13 mouse cellular contexts compared by ENCODE assay signal in genomic region chr1:134320691-134321301, GRCm38 (mm10). TPM values are rescaled to one million over a fixed set of nuclear protein-coding genes. Genes with fewer than 3 reads are reported as not detected.
A peak's percentile ranks its signal among the peaks of the same experiment; 100 is the strongest.
DNase-seq lines count a peak whose midpoint lies in the region; ATAC-seq and TF ChIP-seq lines count a peak whose summit lies in the region.
"Had no signal": no experiment of that assay in that cellular context is flagged by ENCODE, and none has a peak within 500 bp of the region (broad histone marks: within the 10 kb centered on the region; RNA-seq: fewer than 3 reads in every experiment).

No protein-coding gene starts in this region.

- no peak overlapping the region for H3K4me3 ChIP-seq in hindbrain, embryonic 14.5 days (replicated peaks; ENCODE audit: low read length)
- H3K4me3 ChIP-seq in myocyte = no peak overlapping the region
- H3K4me3 ChIP-seq: lung, embryonic 15.5 days had no signal

- H3K9ac ChIP-seq in hindbrain, embryonic 14.5 days = no peak overlapping the region
- H3K9ac ChIP-seq: lung, embryonic 15.5 days had no signal

- H3K9me3 ChIP-seq in hindbrain, embryonic 14.5 days (ENCODE audit: control insufficient read depth, low read length) = no peaks in the 10 kb centered on the region
- H3K9me3 ChIP-seq: lung, embryonic 15.5 days had no signal

- peaks cover 18% of the 10 kb centered on the region; the same call in 1 of the 2 replicates for H3K36me3 ChIP-seq in hindbrain, embryonic 14.5 days (replicated peaks; ENCODE audit: control insufficient read depth, insufficient read depth)
- no peaks in the 10 kb centered on the region for H3K36me3 ChIP-seq in myocyte (ENCODE audit: control insufficient read depth, insufficient read depth)
- H3K36me3 ChIP-seq: lung, embryonic 15.5 days had no signal

- no peak overlapping the region for H3ac ChIP-seq in myocyte (ENCODE audit: control insufficient read depth, insufficient read length)

- DNase-seq in embryo, embryonic 10 days (ENCODE audit: low spot score) = peak; percentile 18
- DNase-seq in embryo, embryonic 9.5 days (ENCODE audit: extremely low spot score) = no peak
- peak; percentile 23 for DNase-seq in embryo, embryonic 10.5 days (ENCODE audit: low spot score)
- DNase-seq in hindbrain, embryonic 14.5 days (ENCODE audit: low spot score) = no peak
- DNase-seq in urinary bladder, adult 2 months (ENCODE audit: low spot score) = no peak
- no peak for DNase-seq in thymus, postnatal 14 days
- no peak for DNase-seq in lung, postnatal 4 days
- DNase-seq: cerebellum, adult 9-11 months; kidney, postnatal 14 days; right cerebral cortex, postnatal 4 days had no signal

- H3K79me2 ChIP-seq in myocyte (ENCODE audit: control insufficient read depth, insufficient read depth) = no peaks in the 10 kb centered on the region

- WGBS in hindbrain, embryonic 14.5 days = 35% methylated on average over 14 of the region's 14 CpGs

- TF ChIP-seq POLR2A in myocyte (IDR thresholded peaks at IDR 0.05; ENCODE audit: insufficient read length, low read depth) = peak; percentile 31

- H3K4me2 ChIP-seq in hindbrain, embryonic 14.5 days (replicated peaks) = no peak overlapping the region
- H3K4me2 ChIP-seq in myocyte (ENCODE audit: low read depth) = peak overlapping the region; percentile 53
- H3K4me2 ChIP-seq: lung, embryonic 15.5 days had no signal

- H3K27ac ChIP-seq in hindbrain, embryonic 14.5 days = no peak overlapping the region
- H3K27ac ChIP-seq: lung, embryonic 15.5 days had no signal

- ATAC-seq in hindbrain, embryonic 14.5 days (ENCODE audit: low FRiP score) = peak; percentile 67; the same call in 1 of the 2 replicates

- no peaks in the 10 kb centered on the region for H3K27me3 ChIP-seq in hindbrain, embryonic 14.5 days (ENCODE audit: control insufficient read depth, insufficient read depth, low read length)
- no peaks in the 10 kb centered on the region for H3K27me3 ChIP-seq in myocyte (ENCODE audit: control insufficient read depth, insufficient read depth, insufficient read length)
- H3K27me3 ChIP-seq: lung, embryonic 15.5 days had no signal

- peaks cover 7% of the 10 kb centered on the region; the same call in 1 of the 2 replicates for H3K4me1 ChIP-seq in hindbrain, embryonic 14.5 days (replicated peaks; ENCODE audit: control insufficient read depth, insufficient read depth, low read length)
- H3K4me1 ChIP-seq: lung, embryonic 15.5 days had no signal

TF ChIP-seq in myocyte, 11 proteins besides CTCF, POLR2A, EP300 and RAD21:
- TF ChIP-seq MAX (IDR thresholded peaks at IDR 0.05; ENCODE audit: low read depth) (no peak), POLR2AphosphoS2 (IDR thresholded peaks at IDR 0.05; ENCODE audit: insufficient read length, low read depth) (peak; percentile 16), USF1 (IDR thresholded peaks at IDR 0.05; ENCODE audit: low read depth) (no peak), MYOG (IDR thresholded peaks at IDR 0.05; ENCODE audit: control insufficient read depth in 1 of 3, insufficient read depth in 1 of 3, insufficient read length in 2 of 3, low read depth in 2 of 3) (peak; percentile 90 to 100 (median 99)), TCF12 (IDR thresholded peaks at IDR 0.05; ENCODE audit: insufficient read depth, poor library complexity, severe bottlenecking) (peak; percentile 93), SRF (IDR thresholded peaks at IDR 0.05; ENCODE audit: control insufficient read depth, insufficient read length, low read depth) (peak; percentile 15), REST (IDR thresholded peaks at IDR 0.05; ENCODE audit: insufficient read depth, insufficient read length) (no peak), CEBPB (IDR thresholded peaks at IDR 0.05; ENCODE audit: insufficient read depth, poor library complexity, severe bottlenecking) (no peak), TCF3 (IDR thresholded peaks at IDR 0.05; ENCODE audit: insufficient read length, low read depth) (peak; percentile 99), MYOD1 (IDR thresholded peaks at IDR 0.05; ENCODE audit: control insufficient read depth in 1 of 3, insufficient read length in 2 of 3, low read depth in 2 of 3) (peak; percentile 56 to 99 (median 99)), E2F4 (IDR thresholded peaks at IDR 0.05; ENCODE audit: insufficient read depth) (no peak)

RNA-seq across cellular contexts. Expression of gene Ppfia4, which starts 11.9 kb away (rescaled TPM):
- 20.4 and 22.3 TPM in 2 replicates for polyA plus RNA-seq in hindbrain, embryonic 14.5 days (2014; fragmentation: Nextera tagmentation; extraction: Ambion mirVana)
- 35.8 TPM for polyA plus RNA-seq in myocyte (2012; fragmentation: generic; extraction: Trizol)
- 8.4 and 8.6 TPM in 2 replicates for polyA plus RNA-seq in urinary bladder, adult 2 months (2012; rRNA removed)

RNA-seq across cellular contexts. Expression of gene Myog, which starts 31.0 kb away (rescaled TPM):
- 0.13 and 0.17 TPM in 2 replicates for polyA plus RNA-seq in hindbrain, embryonic 14.5 days (2014; fragmentation: Nextera tagmentation; extraction: Ambion mirVana)
- 1,426 TPM for polyA plus RNA-seq in myocyte (2012; fragmentation: generic; extraction: Trizol)
- not detected in 2 replicates for polyA plus RNA-seq in urinary bladder, adult 2 months (2012; rRNA removed)
- polyA plus RNA-seq: gonadal fat pad, adult 2 months had no signal

RNA-seq across cellular contexts. Expression of gene Tmem183a, which starts 41.0 kb away (rescaled TPM):
- 134 and 140 TPM in 2 replicates for polyA plus RNA-seq in hindbrain, embryonic 14.5 days (2014; fragmentation: Nextera tagmentation; extraction: Ambion mirVana)
- 67.3 TPM for polyA plus RNA-seq in myocyte (2012; fragmentation: generic; extraction: Trizol)
- polyA plus RNA-seq in urinary bladder, adult 2 months (2012; rRNA removed) = 55.4 and 57.5 TPM in 2 replicates

Comparison
In these comparisons a context has a peak if more than half of its experiments do, and no peak if none do; other contexts are left out.
1. DNase-seq: peak in embryo, embryonic 10 days (single experiment) and embryo, embryonic 10.5 days (single experiment); none in embryo, embryonic 9.5 days (single experiment), hindbrain, embryonic 14.5 days (single experiment), urinary bladder, adult 2 months (single experiment), thymus, postnatal 14 days (single experiment) and lung, postnatal 4 days (0 of 2).
2. RNA of gene Myog, which starts 31.0 kb away (polyA plus RNA-seq): 1,426 TPM in myocyte (single experiment); 0.13 to 0.17 TPM in hindbrain, embryonic 14.5 days and not detected in urinary bladder, adult 2 months; every median in the first group is over 1,000 times any median in the second.